Mouse (Mus musculus): ENCODE measurements at regions not wholly inside any gene's neighbourhood (a gene's known extent, or its start where the extent isn't known, plus 50 kb on each side); places are given as distances from the start of the nearest gene placed in this dataset.
A peak's percentile ranks its signal among the peaks of the same experiment; 100 is the strongest.

- no peak overlapping the region for H3K4me3 ChIP-seq
- H3K27ac ChIP-seq (replicated peaks): no peak overlapping the region
- no peaks in the 10 kb centered on the region for H3K27me3 ChIP-seq
- no peak overlapping the region for H3K9ac ChIP-seq
- 100% methylated on average over 1 of the region's 1 CpGs for WGBS
- no peaks in the 10 kb centered on the region for H3K36me3 ChIP-seq
- ATAC-seq (ENCODE audit: low read depth): no peak
- no peaks in the 10 kb centered on the region for H3K4me1 ChIP-seq (replicated peaks)
- no peak overlapping the region for H3K4me2 ChIP-seq
- H3K9me3 ChIP-seq: no peaks in the 10 kb centered on the region
These were observed 157.6 kb upstream of the Sash1 start for GRCm38 (mm10) chr10:9043507-9043906.

GRCm38 (mm10) chr10:9030486-9030885 lies 144.6 kb upstream of the Sash1 start:
- Histone ChIP-seq H3K4me2 (no peak overlapping the region), H3K36me3 (no peaks in the 10 kb centered on the region), H3K27me3 (no peaks in the 10 kb centered on the region), H3K9me3 (no peaks in the 10 kb centered on the region), H3K4me1 (replicated peaks) (no peaks in the 10 kb centered on the region), H3K9ac (no peak overlapping the region), H3K4me3 (no peak overlapping the region), H3K27ac (replicated peaks) (no peak overlapping the region)
- 86% methylated on average over 6 of the region's 6 CpGs for WGBS
- no peak for ATAC-seq (ENCODE audit: low read depth)

GRCm38 (mm10) chr10:9029506-9029905 lies 143.6 kb upstream of the Sash1 start:
- Histone ChIP-seq H3K4me2 (no peak overlapping the region), H3K27me3 (no peaks in the 10 kb centered on the region), H3K27ac (replicated peaks) (no peak overlapping the region), H3K4me1 (replicated peaks) (no peaks in the 10 kb centered on the region), H3K9ac (no peak overlapping the region), H3K36me3 (no peaks in the 10 kb centered on the region), H3K9me3 (no peaks in the 10 kb centered on the region), H3K4me3 (no peak overlapping the region)
- ATAC-seq (ENCODE audit: low read depth): no peak
- 81% methylated on average over 6 of the region's 6 CpGs for WGBS

- Histone ChIP-seq H3K4me1 (replicated peaks) (no peaks in the 10 kb centered on the region), H3K27ac (replicated peaks) (no peak overlapping the region), H3K4me2 (no peak overlapping the region), H3K9ac (no peak overlapping the region), H3K4me3 (no peak overlapping the region), H3K36me3 (no peaks in the 10 kb centered on the region), H3K9me3 (no peaks in the 10 kb centered on the region), H3K27me3 (no peaks in the 10 kb centered on the region)
- ATAC-seq (ENCODE audit: low read depth): no peak
- 90% methylated on average over 12 of the region's 12 CpGs for WGBS
These were observed 141.4 kb upstream of the Sash1 start for GRCm38 (mm10) chr10:9027070-9027807.

- Histone ChIP-seq H3K4me2 (no peak overlapping the region), H3K4me1 (replicated peaks) (no peaks in the 10 kb centered on the region), H3K9me3 (no peaks in the 10 kb centered on the region), H3K9ac (no peak overlapping the region), H3K27me3 (no peaks in the 10 kb centered on the region), H3K4me3 (no peak overlapping the region), H3K36me3 (no peaks in the 10 kb centered on the region), H3K27ac (replicated peaks) (no peak overlapping the region)
- no peak for ATAC-seq (ENCODE audit: low read depth)
- 67% methylated on average over 11 of the region's 11 CpGs for WGBS
These were observed 129.1 kb upstream of the Sash1 start for GRCm38 (mm10) chr10:9014810-9015505.

- H3K4me1 ChIP-seq (replicated peaks): no peaks in the 10 kb centered on the region
- H3K9ac ChIP-seq: no peak overlapping the region
- H3K4me3 ChIP-seq: no peak overlapping the region
- no peak overlapping the region for H3K4me2 ChIP-seq
- H3K27me3 ChIP-seq: no peaks in the 10 kb centered on the region
- no peaks in the 10 kb centered on the region for H3K36me3 ChIP-seq
- WGBS: 52% methylated on average over 3 of the region's 3 CpGs
- no peak for ATAC-seq (ENCODE audit: low read depth)
- H3K27ac ChIP-seq (replicated peaks): no peak overlapping the region
- H3K9me3 ChIP-seq: no peaks in the 10 kb centered on the region
These were observed 127.7 kb upstream of the Sash1 start for GRCm38 (mm10) chr10:9013549-9013925.

GRCm38 (mm10) chr10:9012829-9013548 lies 127.1 kb upstream of the Sash1 start:
- ATAC-seq (ENCODE audit: low read depth): peak; percentile 61; the same call in 1 of the 2 replicates
- Histone ChIP-seq H3K4me3 (no peak overlapping the region), H3K4me2 (no peak overlapping the region), H3K27ac (replicated peaks) (no peak overlapping the region), H3K4me1 (replicated peaks) (no peaks in the 10 kb centered on the region), H3K36me3 (no peaks in the 10 kb centered on the region), H3K27me3 (no peaks in the 10 kb centered on the region), H3K9ac (no peak overlapping the region), H3K9me3 (no peaks in the 10 kb centered on the region)
- WGBS: 38% methylated on average over 5 of the region's 5 CpGs

GRCm38 (mm10) chr10:9011906-9012305 lies 126.0 kb upstream of the Sash1 start:
- WGBS: 79% methylated on average over 2 of the region's 2 CpGs
- H3K4me1 ChIP-seq (replicated peaks): no peaks in the 10 kb centered on the region
- H3K36me3 ChIP-seq: no peaks in the 10 kb centered on the region
- no peak overlapping the region for H3K27ac ChIP-seq (replicated peaks)
- no peaks in the 10 kb centered on the region for H3K27me3 ChIP-seq
- no peak overlapping the region for H3K9ac ChIP-seq
- H3K9me3 ChIP-seq: no peaks in the 10 kb centered on the region
- ATAC-seq (ENCODE audit: low read depth): no peak
- no peak overlapping the region for H3K4me2 ChIP-seq
- no peak overlapping the region for H3K4me3 ChIP-seq

- Histone ChIP-seq H3K27me3 (no peaks in the 10 kb centered on the region), H3K4me1 (replicated peaks) (no peaks in the 10 kb centered on the region), H3K36me3 (no peaks in the 10 kb centered on the region), H3K27ac (replicated peaks) (no peak overlapping the region), H3K9ac (no peak overlapping the region), H3K4me3 (no peak overlapping the region), H3K4me2 (no peak overlapping the region), H3K9me3 (no peaks in the 10 kb centered on the region)
- WGBS: 84% methylated on average over 13 of the region's 13 CpGs
- ATAC-seq (ENCODE audit: low read depth): no peak
These were observed 124.3 kb upstream of the Sash1 start for GRCm38 (mm10) chr10:9010191-9010590.

GRCm38 (mm10) chr10:9005140-9005909 lies 119.5 kb upstream of the Sash1 start:
- H3K27me3 ChIP-seq: no peaks in the 10 kb centered on the region
- no peak overlapping the region for H3K27ac ChIP-seq (replicated peaks)
- 83% methylated on average over 10 of the region's 10 CpGs for WGBS
- no peak overlapping the region for H3K4me2 ChIP-seq
- no peaks in the 10 kb centered on the region for H3K9me3 ChIP-seq
- ATAC-seq (ENCODE audit: low read depth): no peak
- no peak overlapping the region for H3K9ac ChIP-seq
- no peaks in the 10 kb centered on the region for H3K36me3 ChIP-seq
- no peak overlapping the region for H3K4me3 ChIP-seq
- H3K4me1 ChIP-seq (replicated peaks): no peaks in the 10 kb centered on the region

GRCm38 (mm10) chr10:9002261-9002660 lies 116.4 kb upstream of the Sash1 start:
- H3K9me3 ChIP-seq: no peaks in the 10 kb centered on the region
- H3K9ac ChIP-seq: no peak overlapping the region
- 0 out of 2 replicates have a peak, but pooled peaks cover 5% of the 10 kb centered on the region for H3K4me1 ChIP-seq (replicated peaks)
- no peak overlapping the region for H3K4me2 ChIP-seq
- no peak for ATAC-seq (ENCODE audit: low read depth)
- H3K27me3 ChIP-seq: no peaks in the 10 kb centered on the region
- no peak overlapping the region for H3K4me3 ChIP-seq
- H3K36me3 ChIP-seq: no peaks in the 10 kb centered on the region
- H3K27ac ChIP-seq (replicated peaks): no peak overlapping the region
- WGBS: 74% methylated on average over 5 of the region's 5 CpGs

Data from neural tube, embryonic 13.5 days (tissue).